17 mouse cellular contexts compared by ENCODE assay signal in genomic region chr5:117104329-117104728, GRCm38 (mm10).
"Had no signal": no experiment of that assay in that cellular context is flagged by ENCODE, and none has a peak within 500 bp of the region (broad histone marks: within the 10 kb centered on the region; RNA-seq: fewer than 3 reads in every experiment).

No protein-coding gene starts in this region.

- ATAC-seq: liver, postnatal 0 days; lung, postnatal 0 days; midbrain, embryonic 13.5 days had no signal

- DNase-seq: kidney, adult 18-20 months; kidney, adult 9 months; kidney, postnatal 14 days; kidney, postnatal 4 days; liver; liver, postnatal 0 days; lung, embryonic 14.5 days; thymus, adult 2 months; thymus, postnatal 14 days; thymus, postnatal 4 days had no signal

- H3K4me3 ChIP-seq: limb, embryonic 10.5 days; limb, embryonic 13.5 days; midbrain, embryonic 13.5 days had no signal

- H3K9ac ChIP-seq: limb, embryonic 13.5 days; liver, embryonic 14.5 days; liver, postnatal 0 days; lung, embryonic 14.5 days; midbrain, embryonic 13.5 days had no signal

- H3K9me3 ChIP-seq: limb, embryonic 10.5 days; limb, embryonic 13.5 days; midbrain, embryonic 13.5 days had no signal

- H3K27ac ChIP-seq: limb, embryonic 10.5 days; limb, embryonic 13.5 days; liver, embryonic 14.5 days; macrophage; midbrain, embryonic 13.5 days; stomach, postnatal 0 days had no signal

- H3K4me1 ChIP-seq: limb, embryonic 10.5 days; limb, embryonic 13.5 days; midbrain, embryonic 13.5 days had no signal

- H3K27me3 ChIP-seq: limb, embryonic 13.5 days; midbrain, embryonic 13.5 days had no signal

- H3K4me2 ChIP-seq: limb, embryonic 13.5 days; lung, embryonic 14.5 days; midbrain, embryonic 13.5 days had no signal
